Mouse (Mus musculus): ENCODE measurements around the gene Clec11a.

- TF ChIP-seq CTCF (IDR thresholded peaks at IDR 0.05; ENCODE audit: insufficient read depth, low read length) (no peak), POLR2A (IDR thresholded peaks at IDR 0.05; ENCODE audit: borderline replicate concordance, extremely low read depth, low read depth, low read length) (no peak)
Observed at GRCm38 (mm10) chr7:44326614-44327013, 19.9 kb upstream of the Clec11a start.

Measured in lung, adult 2 months (tissue).